In the genomic region with DNA sequence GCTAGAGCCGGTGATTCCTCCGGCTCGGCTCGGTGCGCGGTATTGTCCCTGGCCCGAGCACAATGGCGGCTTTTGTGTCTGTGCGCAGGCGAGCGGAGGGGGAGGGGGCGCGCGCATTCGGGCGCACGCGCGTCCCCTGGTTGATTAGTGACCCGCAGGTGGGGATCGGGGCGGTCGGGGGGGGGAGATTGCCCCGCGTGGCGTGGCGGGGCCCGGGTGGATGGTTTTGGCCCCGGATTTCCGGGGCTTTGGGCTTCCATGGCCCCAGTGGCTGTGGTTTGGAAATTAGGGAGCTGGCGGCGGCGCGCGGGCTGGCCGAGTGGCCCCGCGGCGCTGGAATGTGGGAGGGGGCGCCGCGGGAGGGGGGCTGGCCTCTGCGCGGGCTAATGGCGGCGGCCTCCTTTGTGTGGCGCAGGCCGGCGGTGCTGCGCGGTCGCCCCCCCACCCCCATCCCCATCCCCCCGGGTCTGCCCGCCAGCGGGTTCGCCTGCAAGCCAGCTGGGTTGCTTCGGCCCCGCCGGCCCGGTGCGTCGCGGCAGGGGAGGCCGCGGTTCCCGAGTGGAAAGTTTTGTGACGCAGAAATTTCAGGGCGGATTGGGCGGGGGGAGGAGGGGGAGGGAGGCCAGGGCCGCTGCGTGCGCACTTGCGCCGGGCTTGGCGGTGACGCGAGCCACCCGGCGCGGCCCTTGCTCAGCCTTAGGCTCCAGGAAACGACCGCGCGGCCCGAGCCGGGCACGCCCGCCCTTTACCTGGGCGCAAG, we compare ENCODE assay signal across 8 mouse cellular contexts. TPM values are rescaled to one million over a fixed set of nuclear protein-coding genes. Genes with fewer than 3 reads are reported as not detected.
DNase-seq lines count a peak whose midpoint lies in the region; ATAC-seq and TF ChIP-seq lines count a peak whose summit lies in the region.

No protein-coding gene starts in this region.

- no peaks in the 10 kb centered on the region for H3K9me3 ChIP-seq in ES-E14 (ENCODE audit: control insufficient read depth, insufficient read depth, low read depth, low read length)
- no peaks in the 10 kb centered on the region for H3K9me3 ChIP-seq in forebrain, embryonic 16.5 days (ENCODE audit: control insufficient read depth, low read length)
- H3K9me3 ChIP-seq in lung, embryonic 15.5 days: no peaks in the 10 kb centered on the region

- TF ChIP-seq POLR2A in thymus, adult 2 months (IDR thresholded peaks at IDR 0.05; ENCODE audit: control insufficient read depth, extremely low read depth, insufficient read depth, low read length, poor library complexity): no peak

- H3K27me3 ChIP-seq in forebrain, embryonic 16.5 days (replicated peaks; ENCODE audit: control insufficient read depth, insufficient read depth, low read length): no peaks in the 10 kb centered on the region
- no peaks in the 10 kb centered on the region for H3K27me3 ChIP-seq in lung, embryonic 15.5 days
- no peaks in the 10 kb centered on the region for H3K27me3 ChIP-seq in thymus, adult 2 months (ENCODE audit: control insufficient read depth, insufficient read depth, low read length)

- under 1% methylated on average over 49 of the region's 89 CpGs for WGBS in forebrain, embryonic 16.5 days
- under 1% methylated on average over 49 of the region's 89 CpGs for WGBS in lung, embryonic 15.5 days
- under 1% methylated on average over 59 of the region's 89 CpGs for WGBS in thymus, adult 2 months

- DNase-seq in ES-E14 (ENCODE audit: low read depth, low spot score): no peak
- DNase-seq in cerebellum, adult 18-20 months: peak; percentile 51 to 89
- peak; percentile 83 for DNase-seq in heart, postnatal 4 days
- peak; percentile 60 for DNase-seq in layer of hippocampus, adult 9-10 months (ENCODE audit: low spot score)
- DNase-seq in ovary, adult 18-20 months (ENCODE audit: low spot score): peak; percentile 60
- peak; percentile 28 for DNase-seq in thymus, adult 2 months

- TF ChIP-seq CTCF in thymus, adult 2 months (IDR thresholded peaks at IDR 0.05; ENCODE audit: borderline replicate concordance, control insufficient read depth, extremely low read depth, insufficient read depth, low read length, poor library complexity): no peak

- H3K4me1 ChIP-seq in ES-E14 (ENCODE audit: control insufficient read depth in 2 of 2, insufficient read depth in 2 of 2, low read length in 2 of 2, poor library complexity in 1 of 2): no peaks in the 10 kb centered on the region; a peak in 1 of 4 replicates
- peaks cover 16% of the 10 kb centered on the region for H3K4me1 ChIP-seq in forebrain, embryonic 16.5 days (replicated peaks; ENCODE audit: control insufficient read depth, insufficient read depth, low read length)
- H3K4me1 ChIP-seq in lung, embryonic 15.5 days: peaks cover 11% of the 10 kb centered on the region; the same call in 1 of the 2 replicates
- H3K4me1 ChIP-seq in thymus, adult 2 months (replicated peaks; ENCODE audit: control insufficient read depth, insufficient read depth, low read length): peaks cover 7% of the 10 kb centered on the region; the same call in 1 of the 2 replicates

- peak overlapping the region; percentile 87 to 100 for H3K4me3 ChIP-seq in ES-E14 (ENCODE audit: insufficient read depth in 1 of 2, low read depth in 1 of 2, low read length in 2 of 2, poor library complexity in 1 of 2, severe bottlenecking in 1 of 2)
- peak overlapping the region; percentile 96 for H3K4me3 ChIP-seq in forebrain, embryonic 16.5 days (replicated peaks; ENCODE audit: low read length)
- H3K4me3 ChIP-seq in lung, embryonic 15.5 days: peak overlapping the region; percentile 91
- H3K4me3 ChIP-seq in thymus, adult 2 months (ENCODE audit: control insufficient read depth, insufficient read depth, low read length): peak overlapping the region; percentile 100

- peak overlapping the region; percentile 100 for H3K9ac ChIP-seq in ES-E14 (ENCODE audit: insufficient read depth, low read depth, low read length, poor library complexity, severe bottlenecking)
- H3K9ac ChIP-seq in forebrain, embryonic 16.5 days (replicated peaks; ENCODE audit: low read depth, low read length): peak overlapping the region; percentile 99
- H3K9ac ChIP-seq in lung, embryonic 15.5 days: peak overlapping the region; percentile 98

- peaks cover 5% of the 10 kb centered on the region for H3K36me3 ChIP-seq in ES-E14 (ENCODE audit: control insufficient read depth, insufficient read depth, low read length, poor library complexity, severe bottlenecking)
- peaks cover 2% of the 10 kb centered on the region for H3K36me3 ChIP-seq in forebrain, embryonic 16.5 days (ENCODE audit: control insufficient read depth, insufficient read depth)
- H3K36me3 ChIP-seq in lung, embryonic 15.5 days: peaks cover 12% of the 10 kb centered on the region; the same call in 1 of the 2 replicates
- peaks cover 32% of the 10 kb centered on the region for H3K36me3 ChIP-seq in thymus, adult 2 months (ENCODE audit: control insufficient read depth, insufficient read depth, low read length)

- in situ Hi-C loops in ES-E14 (cut with MboI; ENCODE audit: low sequenced_read_pairs in 2 of 2, unreplicated experiment in 2 of 2): loop anchor here in 1 of 2 experiments (25.0 kb wide), 1 partner anchor 144 kb away; no protein-coding TSS in a partner anchor

- peak overlapping the region; percentile 73 for H3K4me2 ChIP-seq in forebrain, embryonic 16.5 days (ENCODE audit: low read length)
- H3K4me2 ChIP-seq in lung, embryonic 15.5 days: peak overlapping the region; percentile 63

- peak overlapping the region; percentile 100 for H3K27ac ChIP-seq in ES-E14 (ENCODE audit: insufficient read depth, low read depth, low read length, poor library complexity, severe bottlenecking)
- H3K27ac ChIP-seq in forebrain, embryonic 16.5 days (ENCODE audit: low read length): peak overlapping the region; percentile 95
- H3K27ac ChIP-seq in lung, embryonic 15.5 days: peak overlapping the region; percentile 98
- peak overlapping the region; percentile 93 for H3K27ac ChIP-seq in thymus, adult 2 months (ENCODE audit: control insufficient read depth, insufficient read depth, low read length)

- peak; percentile 73 for ATAC-seq in forebrain, embryonic 16.5 days
- ATAC-seq in lung, embryonic 15.5 days (ENCODE audit: borderline replicate concordance, extremely low read depth, low FRiP score, low TSS enrichment): peak; percentile 70

TF ChIP-seq in ES-E14, 5 proteins besides CTCF, POLR2A, EP300 and RAD21:
- TF ChIP-seq MAFK (IDR thresholded peaks at IDR 0.05; ENCODE audit: insufficient read depth, low read depth, low read length) (no peak), ZC3H11A (IDR thresholded peaks at IDR 0.05; ENCODE audit: borderline replicate concordance, low read depth, low read length) (no peak), ZNF384 (IDR thresholded peaks at IDR 0.05; ENCODE audit: low read depth, low read length) (no peak), HCFC1 (IDR thresholded peaks at IDR 0.05; ENCODE audit: borderline replicate concordance, insufficient read depth, low read length) (no peak), CHD2 (IDR thresholded peaks at IDR 0.05; ENCODE audit: low read depth, low read length) (no peak)

RNA-seq across cellular contexts. Expression of a gene that starts 0.7 kb away (rescaled TPM):
- 191 and 253 TPM in 2 replicates for total RNA-seq in ES-E14 (2012; rRNA removed)
- 121 and 133 TPM in 2 replicates for polyA plus RNA-seq in forebrain, embryonic 16.5 days (2015; fragmentation: Nextera tagmentation; extraction: Ambion mirVana)
- 100 to 1,000 TPM; 225 to 270 TPM for total RNA-seq in heart, postnatal 4 days (2021)
- 122 and 125 TPM in 2 replicates for polyA plus RNA-seq in lung, embryonic 15.5 days (2015; fragmentation: Nextera tagmentation; extraction: Ambion mirVana)
- 35.4 and 48.0 TPM in 2 replicates for polyA plus RNA-seq in thymus, adult 2 months (2012; rRNA removed)
